Mouse (Mus musculus): Measurements from ENCODE around the gene Prkd2. TPM values are rescaled to one million over a fixed set of nuclear protein-coding genes. Genes with fewer than 3 reads are reported as not detected.

Prkd2 gene
- total and polyA plus RNA-seq, 3 experiments: 15.3 to 26.2 (median 19.9) TPM

DNA sequence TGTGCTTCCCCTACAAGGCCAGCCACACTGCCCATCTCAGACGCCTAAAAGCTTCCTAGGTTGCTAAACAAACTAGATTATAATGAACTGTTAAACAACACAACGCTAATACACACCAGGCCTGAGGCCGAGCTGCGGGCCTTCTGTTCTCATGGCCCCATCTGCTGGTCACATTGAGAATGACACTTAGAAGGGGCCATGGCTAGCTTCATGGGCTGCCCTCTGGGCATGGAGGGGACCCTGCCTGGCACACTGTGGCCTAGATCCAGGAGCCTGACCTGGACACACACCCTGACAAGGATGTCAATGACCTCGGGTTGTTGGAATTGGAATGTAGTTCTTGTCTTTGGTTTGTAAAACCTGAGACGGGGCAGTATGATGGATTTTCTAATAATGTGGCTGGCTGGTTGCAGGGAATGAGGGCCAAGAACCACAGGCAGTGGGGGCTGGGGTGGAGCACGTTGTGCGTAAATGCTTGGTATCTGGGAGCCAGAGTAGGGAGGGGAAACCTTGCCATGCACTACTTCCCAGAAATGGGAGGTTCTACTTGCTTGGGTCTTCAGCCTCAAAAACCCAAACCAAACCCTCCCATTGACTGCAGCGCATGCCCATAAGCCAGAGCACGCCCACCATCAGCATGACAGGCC, 71.2 kb downstream of the Prkd2 start:
- H3K4me1 ChIP-seq (ENCODE audit: control insufficient read depth, insufficient read depth, low read length): peaks cover 5% of the 10 kb centered on the region
- H3K36me3 ChIP-seq (ENCODE audit: control insufficient read depth, insufficient read depth, low read length): no peaks in the 10 kb centered on the region
- TF ChIP-seq EP300 (IDR thresholded peaks at IDR 0.05; ENCODE audit: insufficient read depth, low read depth, low read length) (peak; percentile 78; the same call in 1 of the 2 replicates), CTCF (IDR thresholded peaks at IDR 0.05) (peak; percentile 99), POLR2A (IDR thresholded peaks at IDR 0.05; ENCODE audit: insufficient read depth, low read depth, low read length) (no peak)
- WGBS: 33% methylated on average over 10 of the region's 10 CpGs
- H3K9ac ChIP-seq (ENCODE audit: low read depth, low read length): no peak overlapping the region
- intact Hi-C loops (cut with DNase I): loop anchor here (1.0 kb wide), 2 partner anchors 19 to 170 kb away; no protein-coding TSS in a partner anchor
- H3K27me3 ChIP-seq (ENCODE audit: control insufficient read depth, insufficient read depth, low read length): no peaks in the 10 kb centered on the region
- H3K27ac ChIP-seq: no peak overlapping the region; the same call in 1 of the 2 replicates
- H3K79me2 ChIP-seq (replicated peaks; ENCODE audit: control insufficient read depth, insufficient read depth, low read length): no peaks in the 10 kb centered on the region
- no peak overlapping the region for H3K4me3 ChIP-seq
- DNase-seq: peak; percentile 74 to 83

GRCm38 (mm10) chr7:16914453-16915343, 72.0 kb downstream of the Prkd2 start:
- H3K79me2 ChIP-seq (replicated peaks; ENCODE audit: control insufficient read depth, insufficient read depth, low read length): no peaks in the 10 kb centered on the region
- intact Hi-C loops (cut with DNase I): loop anchor here (1.0 kb wide), 1 partner anchor 170 kb away; no protein-coding TSS in a partner anchor
- H3K36me3 ChIP-seq (ENCODE audit: control insufficient read depth, insufficient read depth, low read length): no peaks in the 10 kb centered on the region
- H3K27me3 ChIP-seq (ENCODE audit: control insufficient read depth, insufficient read depth, low read length): no peaks in the 10 kb centered on the region
- H3K27ac ChIP-seq: no peak overlapping the region
- peaks cover 5% of the 10 kb centered on the region for H3K4me1 ChIP-seq (ENCODE audit: control insufficient read depth, insufficient read depth, low read length)
- no peak overlapping the region for H3K4me3 ChIP-seq
- H3K9ac ChIP-seq (ENCODE audit: low read depth, low read length): no peak overlapping the region
- TF ChIP-seq CTCF (IDR thresholded peaks at IDR 0.05) (no peak), EP300 (IDR thresholded peaks at IDR 0.05; ENCODE audit: insufficient read depth, low read depth, low read length) (no peak), POLR2A (IDR thresholded peaks at IDR 0.05; ENCODE audit: insufficient read depth, low read depth, low read length) (no peak)
- peak in 1 of 2 experiments; percentile 20 for DNase-seq
- 87% methylated on average over 18 of the region's 18 CpGs for WGBS

- Histone ChIP-seq H3K36me3 (ENCODE audit: control insufficient read depth, insufficient read depth, low read length) (no peaks in the 10 kb centered on the region), H3K4me1 (ENCODE audit: control insufficient read depth, insufficient read depth, low read length) (peaks cover 8% of the 10 kb centered on the region), H3K27me3 (ENCODE audit: control insufficient read depth, insufficient read depth, low read length) (no peaks in the 10 kb centered on the region), H3K79me2 (replicated peaks; ENCODE audit: control insufficient read depth, insufficient read depth, low read length) (no peaks in the 10 kb centered on the region), H3K27ac (no peak overlapping the region), H3K4me3 (no peak overlapping the region), H3K9ac (ENCODE audit: low read depth, low read length) (no peak overlapping the region)
- intact Hi-C loops (cut with DNase I): no loop called here
- WGBS: 87% methylated on average over 32 of the region's 32 CpGs
- DNase-seq: no peak
- TF ChIP-seq POLR2A (IDR thresholded peaks at IDR 0.05; ENCODE audit: insufficient read depth, low read depth, low read length) (no peak), EP300 (IDR thresholded peaks at IDR 0.05; ENCODE audit: insufficient read depth, low read depth, low read length) (no peak), CTCF (IDR thresholded peaks at IDR 0.05) (no peak)
These were observed 73.0 kb downstream of the Prkd2 start for GRCm38 (mm10) chr7:16915461-16916340.

DNA sequence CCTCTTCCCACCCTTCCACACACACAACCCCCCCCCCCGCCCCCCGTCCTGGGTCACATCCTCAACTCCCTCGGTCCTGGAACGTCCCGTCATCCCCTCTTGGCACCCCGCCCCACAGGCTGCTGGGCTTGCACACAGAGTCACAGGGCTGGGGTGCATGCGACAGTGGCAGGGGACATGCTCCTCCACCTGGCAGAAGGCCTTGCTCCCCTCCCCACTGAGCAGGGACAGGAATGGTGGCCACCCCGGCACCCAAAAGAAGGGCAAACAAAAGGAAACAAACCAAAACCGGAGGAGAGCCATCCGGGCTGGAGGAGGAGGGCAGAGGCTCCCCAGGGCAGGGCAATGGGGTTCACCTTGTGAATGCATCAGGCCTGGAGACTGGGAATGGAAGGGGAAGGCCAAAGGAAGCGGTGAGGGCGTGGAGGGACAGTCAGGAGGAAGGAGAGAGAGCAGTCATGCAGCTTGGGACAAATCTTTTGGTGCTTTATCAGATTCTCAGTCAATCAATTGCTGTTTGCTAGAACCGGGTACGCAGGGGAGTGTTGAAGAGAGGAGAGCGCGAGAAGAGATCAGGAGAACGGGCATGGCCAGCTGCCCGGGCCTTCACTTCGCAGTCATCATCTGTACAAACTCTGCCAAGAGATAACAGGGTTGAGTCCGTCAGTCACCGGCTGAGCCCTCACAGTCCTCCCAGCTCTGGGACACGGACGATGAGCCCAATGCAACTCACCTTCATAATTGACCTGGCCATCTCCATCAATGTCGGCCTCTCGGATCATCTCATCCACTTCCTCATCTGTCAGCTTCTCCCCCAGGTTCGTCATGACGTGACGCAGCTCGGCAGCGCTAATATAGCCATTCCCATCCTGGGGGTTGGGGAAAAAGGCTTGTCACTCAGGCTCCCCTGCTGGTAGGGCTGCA, 73.9 kb downstream of the Prkd2 start:
- no peaks in the 10 kb centered on the region for H3K36me3 ChIP-seq (ENCODE audit: control insufficient read depth, insufficient read depth, low read length)
- H3K4me3 ChIP-seq: no peak overlapping the region
- intact Hi-C loops (cut with DNase I): no loop called here
- no peak overlapping the region for H3K9ac ChIP-seq (ENCODE audit: low read depth, low read length)
- no peaks in the 10 kb centered on the region for H3K79me2 ChIP-seq (replicated peaks; ENCODE audit: control insufficient read depth, insufficient read depth, low read length)
- TF ChIP-seq EP300 (IDR thresholded peaks at IDR 0.05; ENCODE audit: insufficient read depth, low read depth, low read length) (no peak), CTCF (IDR thresholded peaks at IDR 0.05) (no peak), POLR2A (IDR thresholded peaks at IDR 0.05; ENCODE audit: insufficient read depth, low read depth, low read length) (no peak)
- H3K4me1 ChIP-seq (ENCODE audit: control insufficient read depth, insufficient read depth, low read length): peaks cover 11% of the 10 kb centered on the region
- peak; percentile 42 for DNase-seq
- H3K27ac ChIP-seq: no peak overlapping the region
- WGBS: 52% methylated on average over 30 of the region's 30 CpGs
- H3K27me3 ChIP-seq (ENCODE audit: control insufficient read depth, insufficient read depth, low read length): no peaks in the 10 kb centered on the region

- DNase-seq: no peak
These were observed 74.7 kb downstream of the Prkd2 start for GRCm38 (mm10) chr7:16917447-16917846.

More at GRCm38 (mm10) chr7:16917447-16917846, 74.7 kb downstream of the Prkd2 start:
- Histone ChIP-seq H3K27ac (no peak overlapping the region), H3K4me1 (ENCODE audit: control insufficient read depth, insufficient read depth, low read length) (peaks cover 13% of the 10 kb centered on the region), H3K79me2 (replicated peaks; ENCODE audit: control insufficient read depth, insufficient read depth, low read length) (peaks cover 1% of the 10 kb centered on the region; the same call in 1 of the 2 replicates), H3K9ac (ENCODE audit: low read depth, low read length) (no peak overlapping the region), H3K27me3 (ENCODE audit: control insufficient read depth, insufficient read depth, low read length) (no peaks in the 10 kb centered on the region), H3K4me3 (no peak overlapping the region), H3K36me3 (ENCODE audit: control insufficient read depth, insufficient read depth, low read length) (no peaks in the 10 kb centered on the region)
- 82% methylated on average over 11 of the region's 11 CpGs for WGBS
- TF ChIP-seq POLR2A (IDR thresholded peaks at IDR 0.05; ENCODE audit: insufficient read depth, low read depth, low read length) (no peak), CTCF (IDR thresholded peaks at IDR 0.05) (no peak), EP300 (IDR thresholded peaks at IDR 0.05; ENCODE audit: insufficient read depth, low read depth, low read length) (no peak)
- intact Hi-C loops (cut with DNase I): no loop called here

Data from heart, adult 2 months (tissue).